Mouse (Mus musculus) kidney, adult 2 months (tissue): ENCODE measurements around the gene Zdhhc7.

Experiments
- CTCF ChIP-seq: fragments of 200-500 bp; conservative IDR thresholded peaks from 2 replicates; pipeline ENCODE4 v1.5.1; 2011; ENCODE audit warnings: low read depth, mild to moderate bottlenecking, control low read depth, low read length, moderate library complexity, mixed read lengths; ENCODE audit not compliant: insufficient read depth, insufficient read length
- POLR2A ChIP-seq: fragments of 200-500 bp; IDR thresholded peaks from one replicate; pipeline ENCODE4 v1.6.1; 2011; ENCODE audit warnings: low read depth, low read length, control low read depth

- TF ChIP-seq CTCF: no peak
- TF ChIP-seq POLR2A: no peak
Observed at GRCm38 (mm10) chr8:120143911-120144651, 42.8 kb upstream of the Zdhhc7 start.
